Mouse (Mus musculus) T-cell, adult 2 months (primary cell): ENCODE measurements around the gene Fam172a.
A peak's percentile ranks its signal among the peaks of the same experiment; 100 is the strongest.
"Not testable (repeated sequence)": the region's sequence is repeated elsewhere in the genome, so short reads cannot be mapped to it uniquely, and the experiment has no call there.

Experiments
- DNase-seq: peaks from one replicate; pipeline ENCODE4 v3.0.0; 2022; ENCODE audit warnings: low spot score

The Fam172a gene

DNA sequence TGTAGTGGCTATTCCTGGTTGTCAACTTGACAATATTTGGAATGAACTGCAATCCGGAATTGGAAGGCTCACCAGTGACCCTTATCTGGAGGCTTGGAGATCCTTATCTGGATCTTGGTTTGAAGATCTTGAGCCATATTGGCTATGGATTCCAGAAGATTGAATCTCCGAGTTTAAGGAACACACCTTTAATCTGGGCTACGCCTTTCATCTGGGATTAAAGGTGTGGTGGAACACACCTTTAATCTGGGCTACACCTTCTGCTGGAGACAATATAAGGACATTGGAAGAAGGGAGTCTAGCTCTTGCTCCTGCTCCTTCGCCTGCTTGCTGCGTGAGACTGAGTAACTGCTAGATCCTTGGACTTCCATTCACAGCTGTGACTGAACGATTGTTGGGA is at the start of gene Fam172a:
Gene Fam172a (plus strand): TSS at position 301 of the 400 bp plus-strand sequence.
- not testable (repeated sequence) for DNase-seq

DNA sequence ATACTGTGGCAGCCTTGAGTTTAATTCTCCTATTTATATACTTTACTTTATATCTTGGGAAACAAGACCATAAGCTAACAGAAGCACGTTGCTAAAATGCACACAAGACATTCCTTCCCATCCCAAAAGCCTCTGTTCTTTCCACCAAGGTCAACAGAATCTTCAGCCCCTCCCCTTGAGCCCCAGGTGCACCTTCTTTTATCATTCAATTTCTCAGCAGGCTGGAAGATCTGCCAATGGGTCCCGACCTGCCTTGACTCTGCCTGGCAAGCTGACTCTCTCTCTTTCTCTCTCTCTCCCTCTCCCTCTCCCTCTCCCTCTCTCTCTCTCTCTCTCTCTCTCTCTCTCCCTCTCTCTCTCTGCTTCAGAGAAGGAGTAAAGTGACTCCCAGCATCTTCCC is 13.2 kb upstream of the Fam172a start:
- DNase-seq, result no peak

DNA sequence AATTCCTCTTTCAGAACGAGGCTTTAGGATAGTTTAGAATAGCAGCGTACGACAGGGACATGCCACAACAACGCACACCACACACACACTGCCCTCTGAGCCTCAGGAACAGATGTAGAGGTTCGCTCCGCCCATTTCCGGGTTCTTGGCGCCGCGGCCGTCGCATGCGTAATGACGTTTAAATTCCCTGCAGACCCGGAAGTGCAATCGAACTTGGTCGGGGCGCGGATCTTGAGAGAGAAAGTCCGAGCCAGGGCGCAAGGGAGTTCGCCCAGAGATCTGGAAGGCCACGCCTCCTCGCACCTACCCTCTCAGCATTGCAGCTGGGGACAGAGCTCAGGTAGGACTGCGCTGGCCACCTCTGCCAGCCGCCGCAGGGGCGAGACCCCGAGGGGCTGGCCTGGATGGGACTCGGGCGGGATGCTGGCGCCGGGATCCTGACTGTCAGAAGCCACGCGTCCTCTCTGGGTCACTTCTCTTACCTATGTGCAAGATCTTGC is 6.7 kb downstream of the Fam172a start:
- peak; percentile 92 for DNase-seq

DNA sequence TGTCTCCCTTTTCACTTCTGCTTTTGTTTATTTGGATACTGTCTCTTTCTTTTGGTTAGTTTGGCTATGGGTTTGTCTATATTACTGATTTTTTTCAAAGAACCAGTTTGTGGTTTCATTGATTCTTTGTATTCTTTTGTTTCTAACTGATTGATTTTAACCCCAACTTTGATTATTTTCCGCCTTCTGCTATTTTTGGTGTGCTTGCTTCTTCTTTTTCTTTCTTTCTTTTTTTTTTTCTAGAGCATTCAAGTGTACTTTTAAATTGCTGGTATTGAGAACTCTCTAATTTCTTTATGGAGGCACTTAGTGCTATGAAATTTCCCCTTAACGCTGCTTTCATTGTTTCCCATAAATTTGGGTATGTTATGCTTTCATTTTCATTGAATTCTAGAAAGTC is 15.7 kb downstream of the Fam172a start:
- no peak for DNase-seq

DNA sequence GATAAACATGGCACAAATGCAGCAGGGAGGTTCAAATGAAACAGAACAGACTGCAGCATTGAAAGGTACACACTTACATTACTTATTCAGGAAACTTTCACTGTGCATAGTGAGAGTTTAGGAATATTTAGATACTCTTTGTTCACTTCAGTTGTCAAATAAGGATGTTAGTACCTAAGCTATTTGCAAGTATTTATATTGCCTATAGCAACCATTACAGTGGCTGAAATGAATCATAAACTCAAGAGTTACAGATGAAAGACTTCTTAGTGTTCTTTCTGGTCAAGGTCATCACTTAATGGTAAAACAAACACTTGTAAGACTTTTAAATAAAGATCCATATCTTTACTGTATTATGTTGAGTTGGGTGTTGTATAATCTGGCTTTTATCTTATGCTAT is 41.0 kb downstream of the Fam172a start:
- no peak for DNase-seq

DNA sequence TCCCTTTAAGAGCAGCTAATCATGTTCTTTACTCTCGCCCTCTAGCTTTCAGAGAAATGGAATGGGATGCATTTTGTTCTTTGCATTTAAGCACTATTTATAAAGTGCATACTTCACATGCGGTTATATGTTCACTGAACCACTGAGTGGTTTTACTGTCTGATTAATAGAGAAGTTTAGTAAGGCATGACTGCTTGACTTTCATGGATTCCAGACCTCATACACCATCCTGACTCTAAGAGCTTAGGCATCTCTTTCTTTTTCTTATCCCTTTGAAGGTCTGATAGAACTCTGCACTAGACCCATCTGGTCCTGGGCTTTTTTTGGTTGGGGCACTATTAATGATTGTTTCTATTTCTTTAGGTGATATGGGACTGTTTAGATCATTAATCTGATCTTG is 75.8 kb downstream of the Fam172a start:
- DNase-seq, result no peak

DNA sequence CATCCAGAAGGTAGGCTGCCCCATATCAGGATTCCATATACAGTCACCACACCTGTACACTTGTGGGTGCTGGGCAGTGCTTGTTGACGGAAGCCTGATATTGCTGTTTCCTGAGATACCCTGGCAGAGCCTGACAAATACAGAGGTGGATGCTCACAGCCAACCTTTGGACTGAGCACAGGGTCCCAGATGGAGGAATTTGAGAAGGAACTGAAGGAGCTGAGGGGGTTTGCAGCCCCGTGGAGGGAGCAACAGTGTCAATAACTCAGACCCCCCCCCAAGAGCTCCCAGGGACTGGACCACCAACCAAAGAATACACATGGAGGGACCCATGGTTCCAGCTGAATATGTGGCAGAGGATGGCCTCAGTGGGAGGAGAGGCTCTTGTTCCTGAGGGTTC is 105.5 kb downstream of the Fam172a start:
- not testable (repeated sequence) for DNase-seq

DNA sequence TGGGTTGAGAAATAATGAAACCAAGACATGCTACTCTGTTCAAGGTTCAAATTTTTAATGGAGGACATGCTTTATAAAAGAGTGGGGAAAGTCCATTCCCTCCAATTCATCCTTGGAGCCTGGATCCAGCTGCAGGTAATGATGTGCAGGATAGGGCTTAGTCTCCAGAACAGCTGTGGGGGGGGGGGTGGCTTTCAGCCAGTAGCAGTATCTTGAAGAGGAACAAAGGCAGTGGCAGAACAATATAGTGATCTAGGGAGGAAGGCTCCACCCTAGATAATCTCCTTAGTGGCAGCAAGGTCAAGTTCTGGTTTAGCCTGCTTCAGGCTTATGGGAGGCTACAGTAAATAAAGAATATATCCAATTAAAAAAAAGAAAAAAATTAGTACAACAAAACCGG is 108.6 kb downstream of the Fam172a start:
- DNase-seq, result no peak

DNA sequence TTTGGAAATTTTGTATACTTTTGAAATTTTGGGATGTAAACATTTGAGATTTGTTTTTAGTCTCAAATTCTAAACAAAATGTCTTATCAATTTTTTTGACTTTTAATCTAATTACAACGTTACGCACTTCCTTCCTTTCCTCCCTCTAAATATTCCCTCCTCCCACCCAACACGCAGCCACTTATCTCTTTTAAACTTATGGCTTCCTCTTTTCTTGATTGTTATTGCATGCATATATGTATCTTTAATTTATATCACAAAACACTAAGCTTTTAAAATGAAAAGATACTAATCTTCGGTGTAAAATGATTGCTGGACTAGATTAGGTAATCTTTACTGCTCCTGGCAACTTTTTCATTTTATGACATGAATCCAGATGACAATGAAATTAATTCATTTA is 124.3 kb downstream of the Fam172a start:
- DNase-seq, result no peak

DNA sequence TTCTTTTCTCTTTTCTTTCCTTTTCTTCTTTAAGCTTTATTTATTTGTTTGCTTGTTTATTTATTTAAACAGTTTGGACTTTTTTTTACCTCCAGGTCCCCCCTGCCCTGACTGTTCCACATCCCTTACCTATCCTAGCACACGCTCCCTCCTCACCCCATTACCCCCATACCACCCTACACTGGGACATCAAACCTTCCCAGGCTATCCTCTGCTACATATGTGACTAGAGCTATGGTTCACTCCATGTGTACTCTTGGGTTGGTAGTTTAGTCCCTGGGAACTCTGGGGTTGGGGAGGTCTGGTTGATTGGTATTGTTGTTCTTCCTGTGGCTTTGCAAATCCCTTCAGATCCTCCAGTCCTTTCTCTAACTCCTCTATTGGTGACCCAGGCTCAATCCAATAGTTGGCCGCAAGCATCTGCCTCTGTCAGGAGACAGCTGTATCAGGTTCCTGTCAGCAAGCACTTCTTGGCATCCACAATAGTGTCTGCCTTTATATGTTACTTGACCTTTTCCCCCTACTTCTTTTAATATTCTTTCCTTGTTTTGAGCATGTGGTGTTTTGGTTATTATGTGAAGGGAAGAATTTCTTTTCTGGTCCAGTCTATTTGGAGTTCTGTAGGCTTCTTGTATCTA is 141.3 kb downstream of the Fam172a start:
- no peak for DNase-seq

DNA sequence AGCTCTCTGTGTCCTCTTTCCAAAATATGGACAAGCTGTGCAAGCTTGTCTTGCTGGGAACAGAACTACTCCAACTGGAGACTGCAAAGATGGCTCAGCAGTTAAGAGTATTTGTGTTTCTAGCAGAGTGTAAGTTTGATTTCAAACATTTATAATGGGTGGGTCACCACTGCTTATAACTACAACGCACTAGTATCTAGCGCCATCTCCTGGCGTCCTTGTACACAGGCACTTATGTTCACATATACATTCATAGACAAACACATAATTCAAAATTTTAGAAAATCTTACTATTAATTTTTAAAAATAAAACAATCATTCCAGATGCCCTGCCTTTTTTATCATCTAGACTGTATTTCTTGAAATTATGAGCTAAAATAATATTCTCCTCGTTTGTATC is 147.0 kb downstream of the Fam172a start:
- no peak for DNase-seq

DNA sequence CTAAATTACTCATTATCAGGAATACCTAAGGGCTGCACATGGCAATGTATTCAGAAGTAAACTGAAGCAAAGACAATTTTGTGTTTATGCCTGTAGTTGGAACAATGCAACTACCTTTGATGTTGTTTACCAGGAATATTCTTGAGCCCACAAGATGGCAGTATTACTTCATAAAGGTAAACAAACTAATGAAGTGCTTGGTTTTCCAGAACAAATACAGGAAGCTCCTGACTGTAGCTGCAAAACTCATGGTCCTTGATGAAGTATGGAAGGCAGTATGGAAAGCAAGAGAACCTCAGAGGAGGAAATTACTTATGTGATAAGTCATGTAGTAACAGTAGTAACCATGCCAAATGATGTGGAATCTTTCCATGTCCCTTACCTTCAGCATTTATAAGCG is 163.0 kb downstream of the Fam172a start:
- DNase-seq, result no peak

DNA sequence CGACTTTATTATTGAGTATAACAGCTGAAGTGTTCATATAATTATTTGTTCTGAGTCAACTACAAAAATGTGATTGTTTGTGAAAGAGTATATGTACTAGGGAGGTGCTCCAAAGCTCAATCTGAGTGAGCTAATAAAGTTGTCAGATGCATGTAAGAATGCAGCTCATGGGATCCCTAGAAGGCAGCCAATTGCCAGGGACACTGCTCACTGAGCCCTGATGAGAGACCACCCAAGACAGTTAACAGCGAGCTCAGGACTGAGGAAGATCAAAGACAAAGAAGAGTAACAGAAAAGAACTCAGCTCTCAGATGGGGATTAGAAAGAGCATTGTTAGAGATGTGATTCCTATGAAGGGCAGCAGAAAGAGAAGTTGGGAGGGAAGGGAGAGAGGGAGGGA is 166.5 kb downstream of the Fam172a start:
- DNase-seq, result no peak

DNA sequence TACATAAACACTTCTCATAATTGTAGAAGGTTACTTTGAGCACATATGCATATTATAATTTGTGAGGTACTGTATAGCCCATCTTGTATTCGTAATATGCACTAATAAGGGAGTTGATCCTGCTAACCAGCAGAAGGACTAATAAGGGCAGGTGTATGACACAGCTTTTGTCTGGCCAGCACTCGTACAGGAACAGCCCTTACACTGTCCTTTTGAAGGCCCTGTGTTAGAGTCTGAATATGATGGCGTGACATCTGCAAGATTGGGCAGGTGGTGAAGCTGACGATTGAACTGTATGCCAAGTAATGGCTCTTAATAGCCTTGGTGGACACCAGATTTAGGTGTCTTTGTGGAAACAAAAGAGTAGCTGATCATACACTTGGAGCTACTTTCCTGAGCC is 176.3 kb downstream of the Fam172a start:
- DNase-seq, result no peak

DNA sequence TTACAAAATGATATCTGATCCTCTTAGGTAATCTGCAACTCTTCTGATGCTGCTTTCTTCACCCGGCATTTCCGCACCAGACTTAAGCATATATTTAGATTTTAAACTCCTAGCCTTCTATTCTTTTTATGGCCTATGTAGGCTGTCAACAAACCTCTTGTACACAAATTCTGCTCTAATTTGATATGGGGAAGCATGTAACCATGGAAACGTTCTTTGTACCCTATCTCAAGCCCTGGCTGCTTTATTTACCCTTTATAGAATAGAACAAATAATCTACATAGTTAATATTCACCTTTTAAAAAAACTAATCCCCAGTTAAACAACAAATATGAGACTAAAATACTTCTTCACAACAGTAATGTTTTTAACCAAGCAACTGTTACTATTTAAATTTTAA is 176.7 kb downstream of the Fam172a start:
- DNase-seq, result no peak

DNA sequence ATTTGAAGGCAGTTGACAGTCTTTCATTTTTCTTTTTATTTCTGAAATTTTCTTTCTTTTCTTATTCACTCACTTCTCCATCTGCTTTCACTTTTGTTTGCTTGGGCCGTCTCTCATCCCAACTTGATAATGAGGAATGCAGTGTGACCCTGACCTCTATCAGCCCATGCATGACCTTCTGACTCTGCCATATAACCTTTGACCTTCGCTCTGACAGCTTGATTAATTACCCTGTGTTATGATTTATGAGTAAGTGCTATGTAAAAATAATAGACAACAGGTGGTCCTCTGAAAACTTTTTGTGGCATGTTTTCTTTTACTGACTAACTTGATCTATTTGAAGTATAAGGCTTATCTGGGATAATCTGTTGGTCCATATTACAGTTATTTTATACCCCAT is 195.8 kb downstream of the Fam172a start:
- no peak for DNase-seq

DNA sequence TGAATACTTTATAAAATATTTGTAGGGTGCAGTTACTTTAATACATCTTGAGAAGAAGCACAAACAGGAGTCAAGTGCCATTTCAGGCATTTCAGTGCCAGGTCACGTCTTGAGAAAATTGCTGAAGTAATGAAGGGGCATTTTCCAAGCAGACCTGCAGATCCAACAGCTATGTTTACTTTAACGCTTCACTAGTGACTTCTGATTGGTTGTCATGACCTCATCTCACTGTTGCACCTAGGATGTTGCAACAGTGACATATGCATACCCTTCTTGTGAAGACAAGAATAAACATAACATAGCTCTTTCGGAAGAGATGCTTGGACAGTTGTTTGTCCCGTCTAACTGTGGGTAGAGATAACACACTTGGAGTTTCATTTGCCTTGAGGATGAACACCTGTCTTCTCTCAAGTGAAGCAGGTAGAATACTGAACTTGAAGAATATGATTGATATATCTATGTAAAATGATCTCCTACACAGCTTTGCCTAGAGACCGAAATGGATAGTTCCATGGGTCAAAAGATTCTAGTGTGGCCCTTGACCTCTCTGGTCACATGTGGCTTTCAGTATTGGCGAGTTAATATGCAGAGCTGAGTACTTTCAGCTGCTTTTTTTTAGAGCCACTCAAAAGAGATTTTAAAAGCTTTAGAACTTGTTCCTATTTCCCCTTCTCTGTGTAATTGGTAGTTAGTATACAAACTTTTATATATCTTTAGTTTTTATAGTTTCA is 196.4 kb downstream of the Fam172a start:
- no peak for DNase-seq

DNA sequence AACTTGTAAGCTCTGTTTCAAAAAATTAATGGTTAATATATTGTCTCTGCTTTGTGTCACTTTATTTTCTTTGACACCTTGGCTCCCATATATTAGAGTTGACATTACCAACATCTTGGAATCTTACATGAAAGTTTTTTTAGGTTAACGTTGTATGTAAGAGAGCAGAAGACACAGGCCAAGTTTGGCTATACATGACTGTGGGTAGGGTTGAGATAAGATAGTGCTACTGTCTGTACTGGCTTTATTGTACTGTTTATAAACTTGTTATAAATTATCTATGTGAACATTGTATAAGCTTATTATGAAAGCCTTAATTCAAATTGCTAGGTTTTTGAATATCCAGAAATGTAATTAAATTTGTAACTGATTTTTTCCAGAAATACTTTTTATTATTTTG is 197.9 kb downstream of the Fam172a start:
- DNase-seq, result no peak

DNA sequence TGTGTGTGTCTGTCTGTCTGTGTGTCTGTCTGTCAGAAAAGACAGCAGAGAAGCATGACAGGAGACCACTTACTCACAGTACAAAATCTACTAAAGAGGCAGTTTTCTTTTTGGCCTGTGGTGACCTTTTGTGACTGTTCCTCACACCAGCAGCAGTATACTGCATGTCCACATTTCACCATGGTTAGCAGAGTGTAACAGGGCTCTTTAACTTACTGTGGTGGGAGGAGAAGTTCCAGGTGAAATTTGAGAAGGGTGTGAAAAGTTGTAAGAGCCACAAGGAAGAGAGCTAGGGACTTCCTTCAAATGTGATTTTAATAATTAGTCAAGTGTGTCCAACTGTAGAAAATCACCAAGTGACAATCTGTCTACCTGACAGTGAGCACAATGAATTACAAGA is 199.0 kb downstream of the Fam172a start:
- DNase-seq, result no peak

DNA sequence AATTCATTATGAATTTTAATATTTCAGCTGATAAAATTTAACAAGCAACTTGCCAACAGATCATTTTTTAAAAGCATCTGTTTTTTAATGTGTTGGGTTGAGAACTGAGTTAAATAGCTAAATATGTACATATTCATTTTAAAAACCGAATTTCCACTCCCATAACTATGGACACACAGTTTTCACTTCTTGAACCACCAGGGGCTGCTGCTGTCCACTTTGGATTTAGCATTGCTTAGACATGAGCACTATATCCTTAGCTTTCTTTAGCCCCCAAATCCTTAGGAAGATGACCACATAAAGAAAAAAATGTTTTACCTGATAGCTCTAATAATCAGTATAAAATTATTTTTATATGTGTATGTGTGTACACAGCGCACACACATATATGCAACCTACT is 207.4 kb downstream of the Fam172a start:
- no peak for DNase-seq

DNA sequence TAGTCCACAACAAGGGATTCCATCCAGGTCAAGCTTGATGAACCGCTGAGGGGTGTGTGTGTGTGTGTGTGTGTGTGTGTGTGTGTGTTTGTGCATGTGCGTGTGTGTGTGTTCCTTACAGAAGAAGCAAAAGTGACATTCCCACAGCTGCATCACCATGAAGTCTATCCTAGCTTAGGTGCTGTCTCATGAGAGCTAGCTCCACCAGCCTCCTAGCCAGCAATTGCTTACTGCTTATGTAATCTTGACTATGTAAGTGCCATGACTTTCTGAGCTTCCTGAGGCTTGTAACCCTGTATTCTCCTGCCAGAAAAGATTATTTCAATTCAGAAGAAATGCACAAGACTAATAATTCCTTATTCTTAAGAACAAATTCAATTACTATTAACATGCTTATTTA is 221.0 kb downstream of the Fam172a start:
- DNase-seq, result no peak

DNA sequence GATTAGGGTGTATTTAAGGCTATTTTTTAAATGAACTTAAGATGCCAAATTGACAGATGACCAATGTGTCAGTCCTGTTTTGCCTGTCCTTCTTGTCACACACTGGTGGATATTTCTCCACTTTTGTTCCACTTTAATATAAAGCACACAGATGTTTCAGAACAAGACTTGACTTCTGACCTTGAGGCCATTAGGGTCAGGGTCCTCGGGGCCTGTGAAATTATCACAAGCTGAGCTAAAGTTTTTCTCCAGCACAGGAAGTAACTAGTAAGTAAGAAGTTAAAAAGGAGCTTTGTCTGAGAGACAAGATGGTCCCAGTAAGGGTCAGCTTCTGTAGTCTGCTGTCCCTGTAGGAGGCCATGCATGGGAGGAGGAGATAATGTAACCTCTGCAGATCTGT is 255.8 kb downstream of the Fam172a start:
- DNase-seq, result no peak

DNA sequence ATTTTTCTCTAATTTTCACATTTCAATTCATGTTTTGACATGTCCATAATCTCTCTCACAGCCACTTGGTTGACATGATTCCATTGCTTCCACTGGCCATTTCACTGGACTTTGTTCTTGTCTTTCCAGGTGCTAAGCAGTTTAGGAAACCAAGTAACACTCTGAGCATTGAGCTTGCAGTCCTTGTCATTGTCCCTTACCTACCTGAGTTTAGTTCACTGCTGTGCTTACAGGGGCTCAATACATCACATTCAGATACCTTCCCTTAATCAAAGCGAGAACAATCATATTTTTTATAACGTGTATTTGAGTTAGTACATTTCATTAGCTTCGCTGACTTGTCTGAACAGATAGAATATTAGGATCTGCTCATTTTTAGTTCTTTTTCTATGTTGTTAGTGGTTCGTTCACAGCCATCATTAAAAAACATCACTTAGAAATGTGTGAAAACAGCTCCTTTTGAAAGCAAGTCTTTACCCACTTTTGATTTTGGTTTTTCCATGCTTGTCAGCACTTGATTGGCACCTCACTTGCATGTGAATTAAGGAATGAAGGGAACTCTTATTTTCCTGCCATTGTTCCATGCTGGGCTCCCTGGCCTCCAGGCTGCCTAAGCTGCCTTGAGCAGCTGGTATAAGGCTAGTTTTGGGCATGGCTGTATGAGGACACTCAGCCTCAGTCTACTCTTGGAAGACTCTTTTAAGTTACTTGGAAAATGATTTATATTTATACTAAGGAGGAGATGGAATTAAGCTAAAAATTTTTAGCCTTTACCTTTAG is 257.9 kb downstream of the Fam172a start:
- no peak for DNase-seq
